Mouse (Mus musculus) liver, embryonic 14.5 days (tissue): ENCODE results near the gene Wdr4.

Source experiments
- CTCF ChIP-seq: IDR thresholded peaks from 2 replicates; pipeline ENCODE4 v1.5.1; 2016; ENCODE audit warnings: antibody characterized with exemption, low read depth, control low read depth
- EP300 ChIP-seq: IDR thresholded peaks from 2 replicates; pipeline ENCODE4 v1.6.1; 2016; ENCODE audit warnings: antibody characterized with exemption, low read depth

DNA sequence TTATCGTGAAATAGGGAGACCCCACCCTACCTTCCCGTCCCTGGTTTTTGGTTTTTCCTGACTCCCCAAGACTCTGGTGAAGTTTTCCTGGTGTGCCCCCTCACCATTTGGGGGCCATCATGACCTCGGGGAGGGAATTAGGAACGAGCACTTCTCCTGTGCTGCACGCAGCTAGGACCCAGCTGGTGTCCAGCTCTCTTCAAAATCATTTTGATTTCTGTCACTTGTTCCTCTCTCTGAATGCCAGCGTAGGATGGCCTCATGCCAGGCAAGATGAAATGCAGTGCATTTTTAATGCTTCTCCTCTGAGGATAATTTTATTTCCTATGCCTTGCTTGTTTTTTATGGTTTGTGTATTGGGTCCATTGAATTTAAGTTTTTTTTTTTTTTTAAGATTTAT is 2.2 kb upstream of the Wdr4 start:
- TF ChIP-seq CTCF (no peak), EP300 (no peak)
